Mouse (Mus musculus) MEL (cell line): ENCODE measurements around the gene Cenpi. TPM values are rescaled to one million over a fixed set of nuclear protein-coding genes. Genes with fewer than 3 reads are reported as not detected.

Experiments
- DNase-seq: peaks from one replicate; pipeline ENCODE4 v3.0.0; 2011; ENCODE audit warnings: low read depth, low spot score
- H3K27ac ChIP-seq: 2 replicates; pipeline ENCODE4 v1.5.1; 2012; ENCODE audit warnings: low read depth, mild to moderate bottlenecking, control low read depth, low read length, moderate library complexity; ENCODE audit not compliant: control insufficient read depth
- H3K27me3 ChIP-seq, 2 experiments: fragments of 150-350 bp in 1 of 2; sonication (generic) in 1 of 2; 2 replicates each; pipeline ENCODE4 v1.6.1; 2012; ENCODE audit warnings: low read length in 2 of 2, mild to moderate bottlenecking in 2 of 2, improper control_type of control experiment in 1 of 2, moderate library complexity in 1 of 2; ENCODE audit not compliant: insufficient read depth in 2 of 2, control insufficient read depth in 1 of 2
- H3K36me3 ChIP-seq, 2 experiments: 2 replicates each; pipeline ENCODE4 v1.6.1; 2012 to 2014; ENCODE audit warnings: low read length in 2 of 2, improper control_type of control experiment in 1 of 2, inconsistent platforms in 1 of 2, mild to moderate bottlenecking in 1 of 2; ENCODE audit not compliant: insufficient read depth in 2 of 2, control insufficient read depth in 1 of 2
- H3K4me1 ChIP-seq, 2 experiments: fragments of 150-350 bp in 1 of 2; sonication (generic) in 1 of 2; 2 replicates each; pipeline ENCODE4 v1.6.1; 2012; ENCODE audit warnings: low read length in 2 of 2, improper control_type of control experiment in 1 of 2, mild to moderate bottlenecking in 1 of 2; ENCODE audit not compliant: insufficient read depth in 2 of 2, control insufficient read depth in 1 of 2
- H3K4me3 ChIP-seq, 2 experiments: fragments of 150-350 bp in 1 of 2; sonication (generic) in 1 of 2; 2 replicates each; pipeline ENCODE4 v1.5.1; 2012; ENCODE audit warnings: low read depth in 2 of 2, low read length in 2 of 2, mild to moderate bottlenecking in 2 of 2, moderate library complexity in 2 of 2, control low read depth in 1 of 2, improper control_type of control experiment in 1 of 2; ENCODE audit not compliant: control insufficient read depth in 1 of 2, insufficient read depth in 1 of 2
- H3K79me2 ChIP-seq: 2 replicates; pipeline ENCODE4 v1.6.1; 2012; ENCODE audit warnings: mild to moderate bottlenecking, low read length, moderate library complexity; ENCODE audit not compliant: control insufficient read depth, poor library complexity, insufficient read depth
- H3K9ac ChIP-seq: 2 replicates; pipeline ENCODE4 v1.6.1; 2012; ENCODE audit warnings: low read depth, mild to moderate bottlenecking, control low read depth, low read length, moderate library complexity; ENCODE audit not compliant: control insufficient read depth, poor library complexity, severe bottlenecking
- H3K9me3 ChIP-seq: fragments of 150-350 bp; sonication (generic); replicated peaks from 2 replicates; pipeline ENCODE4 v1.6.1; 2012; ENCODE audit warnings: mild to moderate bottlenecking, low read length, improper control_type of control experiment, moderate library complexity; ENCODE audit not compliant: insufficient read depth
- BHLHE40 ChIP-seq: IDR thresholded peaks from 2 replicates; pipeline ENCODE4 v1.6.1; 2012; ENCODE audit warnings: low read depth, mild to moderate bottlenecking, inconsistent platforms, low read length, improper control_type of control experiment, borderline replicate concordance
- CHD1 ChIP-seq: IDR thresholded peaks from 2 replicates; pipeline ENCODE4 v1.6.1; 2012; ENCODE audit warnings: low read depth, mild to moderate bottlenecking, inconsistent platforms, low read length, improper control_type of control experiment
- CHD2 ChIP-seq: IDR thresholded peaks from 2 replicates; pipeline ENCODE4 v1.6.1; 2011; ENCODE audit warnings: low read length, improper control_type of control experiment
- CTCF ChIP-seq, 3 experiments: IDR thresholded peaks in 2 of 3; conservative IDR thresholded peaks in 1 of 3; 2 replicates each; pipeline ENCODE4 v1.5.1; 2011 to 2012; ENCODE audit warnings: low read length in 3 of 3, low read depth in 2 of 3, mild to moderate bottlenecking in 2 of 3, improper control_type of control experiment in 1 of 3, inconsistent platforms in 1 of 3, mixed read lengths in 1 of 3, moderate library complexity in 1 of 3; ENCODE audit not compliant: control insufficient read depth in 1 of 3, insufficient read depth in 1 of 3, poor library complexity in 1 of 3, severe bottlenecking in 1 of 3
- ELF1 ChIP-seq: IDR thresholded peaks from 2 replicates; pipeline ENCODE4 v1.6.1; 2014; ENCODE audit warnings: low read depth, mild to moderate bottlenecking, inconsistent platforms, low read length, improper control_type of control experiment, moderate library complexity
- EP300 ChIP-seq, 2 experiments: IDR thresholded peaks; 2 replicates each; pipeline ENCODE4 v1.6.1; 2011; ENCODE audit warnings: improper control_type of control experiment in 2 of 2, low read length in 2 of 2, low read depth in 1 of 2, mild to moderate bottlenecking in 1 of 2
- ETS1 ChIP-seq: IDR thresholded peaks from 2 replicates; pipeline ENCODE4 v1.6.1; 2012; ENCODE audit warnings: low read depth, mild to moderate bottlenecking, inconsistent platforms, low read length, improper control_type of control experiment, moderate library complexity
- GABPA ChIP-seq: IDR thresholded peaks from 2 replicates; pipeline ENCODE4 v1.6.1; 2012; ENCODE audit warnings: low read depth, mild to moderate bottlenecking, inconsistent platforms, low read length, improper control_type of control experiment, moderate library complexity
- GATA1 ChIP-seq: IDR thresholded peaks from 2 replicates; pipeline ENCODE4 v1.6.1; 2011; ENCODE audit warnings: low read depth, low read length, improper control_type of control experiment
- HCFC1 ChIP-seq: IDR thresholded peaks from 2 replicates; pipeline ENCODE4 v1.6.1; 2012; ENCODE audit warnings: low read depth, mild to moderate bottlenecking, inconsistent platforms, low read length, improper control_type of control experiment, moderate library complexity
- JUND ChIP-seq: IDR thresholded peaks from 2 replicates; pipeline ENCODE4 v1.6.1; 2011; ENCODE audit warnings: low read depth, mild to moderate bottlenecking, improper control_type of control experiment, low read length
- KAT2A ChIP-seq: conservative IDR thresholded peaks from 2 replicates; pipeline ENCODE4 v1.6.1; 2012; ENCODE audit warnings: low read depth, low read length, improper control_type of control experiment, inconsistent platforms
- MAFK ChIP-seq: IDR thresholded peaks from 2 replicates; pipeline ENCODE4 v1.6.1; 2011; ENCODE audit warnings: low read depth, mild to moderate bottlenecking, low read length, improper control_type of control experiment, borderline replicate concordance
- MAX ChIP-seq: IDR thresholded peaks from 2 replicates; pipeline ENCODE4 v1.6.1; 2011; ENCODE audit warnings: low read length, improper control_type of control experiment
- MAZ ChIP-seq: IDR thresholded peaks from 2 replicates; pipeline ENCODE4 v1.6.1; 2012; ENCODE audit warnings: low read depth, mild to moderate bottlenecking, inconsistent platforms, low read length, improper control_type of control experiment
- MEF2A ChIP-seq: IDR thresholded peaks from 2 replicates; pipeline ENCODE4 v1.6.1; 2014; ENCODE audit warnings: low read depth, mild to moderate bottlenecking, inconsistent platforms, low read length, improper control_type of control experiment; ENCODE audit not compliant: poor library complexity, insufficient replicate concordance, severe bottlenecking; ENCODE audit errors: extremely low read depth
- MXI1 ChIP-seq: IDR thresholded peaks from 2 replicates; pipeline ENCODE4 v1.6.1; 2011; ENCODE audit warnings: mild to moderate bottlenecking, low read depth, low read length, improper control_type of control experiment
- MYB ChIP-seq: IDR thresholded peaks from 2 replicates; pipeline ENCODE4 v1.6.1; 2011; ENCODE audit warnings: mild to moderate bottlenecking, low read depth, low read length, improper control_type of control experiment
- MYC ChIP-seq: IDR thresholded peaks from 2 replicates; pipeline ENCODE4 v1.6.1; 2011; ENCODE audit warnings: low read depth, mild to moderate bottlenecking, low read length, improper control_type of control experiment, moderate library complexity
- NELFE ChIP-seq: IDR thresholded peaks from 2 replicates; pipeline ENCODE4 v1.6.1; 2011; ENCODE audit warnings: low read depth, low read length, improper control_type of control experiment
- NRF1 ChIP-seq: IDR thresholded peaks from 2 replicates; pipeline ENCODE4 v1.6.1; 2014; ENCODE audit warnings: low read depth, mild to moderate bottlenecking, inconsistent platforms, low read length, improper control_type of control experiment, moderate library complexity; ENCODE audit not compliant: poor library complexity, insufficient read depth, severe bottlenecking
- POLR2AphosphoS5 ChIP-seq: IDR thresholded peaks from 2 replicates; pipeline ENCODE4 v1.6.1; 2012; ENCODE audit warnings: low read depth, borderline replicate concordance, mild to moderate bottlenecking, inconsistent platforms, low read length, moderate library complexity, mixed read lengths
- RAD21 ChIP-seq: IDR thresholded peaks from 2 replicates; pipeline ENCODE4 v1.6.1; 2011; ENCODE audit warnings: mild to moderate bottlenecking, low read depth, low read length, improper control_type of control experiment
- RCOR1 ChIP-seq: IDR thresholded peaks from 2 replicates; pipeline ENCODE4 v1.6.1; 2012; ENCODE audit warnings: low read depth, mild to moderate bottlenecking, inconsistent platforms, low read length, improper control_type of control experiment
- SIN3A ChIP-seq: IDR thresholded peaks from 2 replicates; pipeline ENCODE4 v1.6.1; 2012; ENCODE audit warnings: low read length, improper control_type of control experiment, inconsistent platforms
- SMC3 ChIP-seq: IDR thresholded peaks from 2 replicates; pipeline ENCODE4 v1.6.1; 2011; ENCODE audit warnings: low read depth, low read length, improper control_type of control experiment
- TAL1 ChIP-seq: IDR thresholded peaks from 2 replicates; pipeline ENCODE4 v1.6.1; 2012; ENCODE audit warnings: mild to moderate bottlenecking, inconsistent platforms, low read length, moderate library complexity, mixed read lengths
- TBP ChIP-seq: IDR thresholded peaks from 2 replicates; pipeline ENCODE4 v1.8.0; 2011; ENCODE audit warnings: low read depth, low read length, improper control_type of control experiment
- TCF12 ChIP-seq: IDR thresholded peaks from 2 replicates; pipeline ENCODE4 v1.6.1; 2014; ENCODE audit warnings: low read depth, mild to moderate bottlenecking, inconsistent platforms, low read length, improper control_type of control experiment, moderate library complexity
- UBTF ChIP-seq: IDR thresholded peaks from 2 replicates; pipeline ENCODE4 v1.6.1; 2012; ENCODE audit warnings: low read depth, mild to moderate bottlenecking, inconsistent platforms, low read length, improper control_type of control experiment, moderate library complexity, borderline replicate concordance; ENCODE audit not compliant: insufficient read depth
- USF1 ChIP-seq: IDR thresholded peaks from 2 replicates; pipeline ENCODE4 v1.6.1; 2014; ENCODE audit warnings: low read depth, mild to moderate bottlenecking, inconsistent platforms, low read length, improper control_type of control experiment, moderate library complexity
- ZC3H11A ChIP-seq: IDR thresholded peaks from 2 replicates; pipeline ENCODE4 v1.6.1; 2012; ENCODE audit warnings: low read depth, mild to moderate bottlenecking, inconsistent platforms, low read length, improper control_type of control experiment
- ZKSCAN1 ChIP-seq: IDR thresholded peaks from 2 replicates; pipeline ENCODE4 v1.6.1; 2012; ENCODE audit warnings: low read depth, mild to moderate bottlenecking, inconsistent platforms, low read length, improper control_type of control experiment, moderate library complexity
- ZMIZ1 ChIP-seq: IDR thresholded peaks from 2 replicates; pipeline ENCODE4 v1.6.1; 2012; ENCODE audit warnings: low read depth, mild to moderate bottlenecking, inconsistent platforms, low read length, improper control_type of control experiment, moderate library complexity
- ZNF384 ChIP-seq: IDR thresholded peaks from 2 replicates; pipeline ENCODE4 v1.6.1; 2012; ENCODE audit warnings: low read depth, mild to moderate bottlenecking, inconsistent platforms, low read length, improper control_type of control experiment
- polyA plus RNA-seq, 2 experiments: library from polyadenylated mRNA; stranded (reverse) in 1 of 2; unstranded in 1 of 2; fragments of >175 nt in 1 of 2; fragments of >200 nt in 1 of 2; gene quantifications; 2 replicates each; pipeline versions ENCODE4 v1.2.1 to v1.2.4; 2012; ENCODE audit warnings: low replicate concordance in 2 of 2, low read depth in 1 of 2; ENCODE audit not compliant: insufficient read length in 2 of 2, insufficient read depth in 1 of 2, missing spikeins in 1 of 2
- total RNA-seq: library from RNA; depleted of rRNA; stranded (reverse); fragments of 300-350 nt; gene quantifications from 2 replicates; pipeline ENCODE4 v1.2.3, GENCODE M21; 2012

Gene Cenpi
- total and polyA plus RNA-seq, 3 experiments: 50.8 to 56.3 TPM; not detected in 1

- Histone ChIP-seq H3K9ac (peak overlapping the region; percentile 20; the same call in 1 of the 2 replicates), H3K27ac (peak overlapping the region; percentile 5; the same call in 1 of the 2 replicates), H3K36me3 (peaks cover 0 to 25% of the 10 kb centered on the region in 2 experiments; a peak in 2 of 4 replicates), H3K9me3 (no peaks in the 10 kb centered on the region), H3K4me3 (no peak overlapping the region), H3K79me2 (no peaks in the 10 kb centered on the region), H3K27me3 (no peaks in the 10 kb centered on the region), H3K4me1 (peaks cover 9 to 17% of the 10 kb centered on the region in 2 experiments)
- no peak for TF ChIP-seq TBP
- no peak for TF ChIP-seq ZKSCAN1
- no peak for TF ChIP-seq CTCF (IDR thresholded peaks at IDR 0.05 in 2 of 3, conservative IDR thresholded peaks at IDR 0.05 in 1 of 3; ENCODE audit: control insufficient read depth in 1 of 3, insufficient read depth in 1 of 3, low read depth in 2 of 3, low read length in 3 of 3, poor library complexity in 1 of 3, severe bottlenecking in 1 of 3)
- TF ChIP-seq SMC3: no peak
- TF ChIP-seq POLR2AphosphoS5: no peak
- TF ChIP-seq HCFC1: no peak
- no peak for TF ChIP-seq RAD21
- peak; percentile 85 for TF ChIP-seq GATA1
- no peak for TF ChIP-seq ZC3H11A
- TF ChIP-seq NRF1: no peak
- 0 out of 2 replicates have a peak, but pooled peaks have one; percentile 66 for TF ChIP-seq MYC
- TF ChIP-seq MAX: no peak
- TF ChIP-seq MAFK: peak; percentile 94
- TF ChIP-seq MEF2A: no peak
- TF ChIP-seq UBTF: no peak
- TF ChIP-seq ZMIZ1: no peak
- TF ChIP-seq SIN3A: peak; percentile 54; the same call in 1 of the 2 replicates
- no peak for TF ChIP-seq BHLHE40
- TF ChIP-seq MYB: no peak
- TF ChIP-seq JUND: no peak
- peak; percentile 89 for TF ChIP-seq GABPA
- peak; percentile 57 for TF ChIP-seq RCOR1
- no peak for TF ChIP-seq CHD1
- peak; percentile 85 for TF ChIP-seq ETS1
- no peak; the same call in 1 of the 2 replicates for TF ChIP-seq MXI1
- peak; percentile 76 to 81 for TF ChIP-seq EP300 (IDR thresholded peaks at IDR 0.05; ENCODE audit: low read depth in 1 of 2, low read length in 2 of 2)
- TF ChIP-seq TCF12: peak; percentile 8; the same call in 1 of the 2 replicates
- TF ChIP-seq USF1: no peak
- TF ChIP-seq MAZ: no peak
- no peak; the same call in 1 of the 2 replicates for TF ChIP-seq TAL1
- TF ChIP-seq CHD2: no peak
- peak; percentile 92 for TF ChIP-seq ZNF384
- no peak for TF ChIP-seq KAT2A
- TF ChIP-seq NELFE: no peak
- TF ChIP-seq ELF1: no peak
- peak; percentile 87 for DNase-seq
Observed at GRCm38 (mm10) chrX:134300219-134300618, 7.7 kb upstream of the Cenpi start.
